ENCODE assay signal across 8 mouse cellular contexts in the genomic region with DNA sequence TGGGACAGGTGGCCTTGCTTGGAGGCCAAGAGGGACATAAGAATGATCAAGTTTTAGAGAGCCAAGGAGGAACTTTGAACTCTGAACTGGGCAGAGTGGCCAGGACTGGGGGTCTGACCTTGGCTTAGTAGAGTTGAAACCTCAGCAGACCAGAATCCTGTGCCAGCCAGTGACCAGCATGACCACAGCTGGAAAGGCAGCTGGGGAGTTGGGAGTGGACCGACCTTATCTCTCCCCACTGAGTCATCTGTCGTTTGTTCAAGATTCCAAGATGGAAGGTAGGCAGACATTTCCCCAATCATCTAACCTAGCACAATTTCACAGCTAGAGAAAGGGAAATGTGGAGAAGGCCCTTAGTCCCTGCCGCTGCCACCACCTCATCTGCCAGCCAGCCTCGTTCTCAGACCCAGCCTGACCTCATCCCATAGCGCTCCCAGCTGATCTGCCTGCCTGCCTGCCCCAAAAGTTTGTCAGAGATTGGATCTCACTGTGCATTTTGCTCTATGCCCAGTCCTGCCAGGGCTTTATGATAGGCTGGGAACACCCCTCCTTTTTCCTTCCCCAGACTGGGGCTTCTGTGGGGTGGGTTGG. TPM values are rescaled to one million over a fixed set of nuclear protein-coding genes. Genes with fewer than 3 reads are reported as not detected.
DNase-seq lines count a peak whose midpoint lies in the region; ATAC-seq and TF ChIP-seq lines count a peak whose summit lies in the region.

No protein-coding gene starts in this region.

- intact Hi-C loops in heart, postnatal 10 days (cut with DNase I) = no loop called here

- no peak for DNase-seq in heart, embryonic 10.5 days (ENCODE audit: low spot score)
- DNase-seq in heart, postnatal 10 days = no peak
- DNase-seq in CH12.LX (ENCODE audit: extremely low read depth) = no peak
- DNase-seq in right cerebral cortex, postnatal 25 days = no peak
- no peak for DNase-seq in kidney, postnatal 14 days

- H3K27me3 ChIP-seq in heart, embryonic 10.5 days (ENCODE audit: insufficient read depth, poor library complexity, severe bottlenecking) = peaks cover 52% of the 10 kb centered on the region
- peaks cover 10% of the 10 kb centered on the region for H3K27me3 ChIP-seq in CH12.LX (replicated peaks)
- H3K27me3 ChIP-seq in forebrain, embryonic 15.5 days = 0 out of 2 replicates have a peak, but pooled peaks cover 5% of the 10 kb centered on the region
- H3K27me3 ChIP-seq in liver, embryonic 16.5 days (ENCODE audit: control insufficient read depth, insufficient read depth, low read depth, low read length) = peaks cover 8% of the 10 kb centered on the region; the same call in 1 of the 2 replicates

- no peak for TF ChIP-seq RAD21 in CH12.LX (IDR thresholded peaks at IDR 0.05; ENCODE audit: low read depth, low read length)

- H3K79me2 ChIP-seq in CH12.LX (replicated peaks; ENCODE audit: control insufficient read depth, extremely low read depth, insufficient read depth, poor library complexity, severe bottlenecking) = no peaks in the 10 kb centered on the region

- H3K27ac ChIP-seq in heart, embryonic 10.5 days = peak overlapping the region; percentile 75
- no peak overlapping the region for H3K27ac ChIP-seq in CH12.LX (ENCODE audit: insufficient read depth, low read depth)
- peak overlapping the region; percentile 85 for H3K27ac ChIP-seq in forebrain, embryonic 15.5 days (replicated peaks)
- no peak overlapping the region for H3K27ac ChIP-seq in liver, embryonic 16.5 days (ENCODE audit: low read length)

- ATAC-seq in forebrain, embryonic 15.5 days (replicated peaks) = peak; percentile 19; the same call in 1 of the 2 replicates
- ATAC-seq in liver, embryonic 16.5 days (ENCODE audit: low read depth) = no peak
- no peak for ATAC-seq in inflammation-experienced regulatory T-cells, adult 6 months

- H3K36me3 ChIP-seq in heart, embryonic 10.5 days = no peaks in the 10 kb centered on the region
- H3K36me3 ChIP-seq in CH12.LX (replicated peaks in 1 of 2; ENCODE audit: control insufficient read depth in 1 of 2, insufficient read depth in 1 of 2, low read length in 1 of 2) = no peaks in the 10 kb centered on the region
- no peaks in the 10 kb centered on the region for H3K36me3 ChIP-seq in forebrain, embryonic 15.5 days
- H3K36me3 ChIP-seq in liver, embryonic 16.5 days (ENCODE audit: control insufficient read depth, insufficient read depth) = no peaks in the 10 kb centered on the region

- H3K9me3 ChIP-seq in heart, embryonic 10.5 days = no peaks in the 10 kb centered on the region
- no peaks in the 10 kb centered on the region for H3K9me3 ChIP-seq in CH12.LX (replicated peaks; ENCODE audit: low read length)
- no peaks in the 10 kb centered on the region for H3K9me3 ChIP-seq in forebrain, embryonic 15.5 days
- H3K9me3 ChIP-seq in liver, embryonic 16.5 days (replicated peaks; ENCODE audit: control insufficient read depth, low read length) = no peaks in the 10 kb centered on the region

- 29% methylated on average over 5 of the region's 5 CpGs for WGBS in heart, embryonic 10.5 days
- 46% methylated on average over 5 of the region's 5 CpGs for WGBS in forebrain, embryonic 15.5 days
- 40% methylated on average over 5 of the region's 5 CpGs for WGBS in liver, embryonic 16.5 days (ENCODE audit: insufficient replicate concordance)

- dilution Hi-C loops in CH12.LX (cut with MboI; ENCODE audit: extremely low pct_ligation_motif_present, extremely low pct_unique_long_range_greater_than_20kb, low sequenced_read_pairs) = no loop called here

- in situ Hi-C loops in CH12.LX (cut with MboI; ENCODE audit: low pct_ligation_motif_present, low pct_unique_long_range_greater_than_20kb, low sequenced_read_pairs) = loop anchor here (5.0 kb wide), 1 partner anchor 122 kb away; no protein-coding TSS in a partner anchor

- TF ChIP-seq CTCF in CH12.LX (conservative IDR thresholded peaks at IDR 0.05 in 1 of 2, IDR thresholded peaks at IDR 0.05 in 1 of 2; ENCODE audit: low read depth in 2 of 2, low read length in 2 of 2) = no peak

- peak overlapping the region; percentile 22 for H3K4me2 ChIP-seq in CH12.LX (ENCODE audit: insufficient read depth, low read depth, poor library complexity, severe bottlenecking)
- peak overlapping the region; percentile 38 for H3K4me2 ChIP-seq in forebrain, embryonic 15.5 days (replicated peaks)
- H3K4me2 ChIP-seq in liver, embryonic 16.5 days (ENCODE audit: low read depth, low read length) = peak overlapping the region; percentile 49

- TF ChIP-seq EP300 in CH12.LX (IDR thresholded peaks at IDR 0.05; ENCODE audit: low read length) = no peak

- H3K9ac ChIP-seq in CH12.LX (ENCODE audit: insufficient read depth, low read depth) = peak overlapping the region; percentile 34
- H3K9ac ChIP-seq in forebrain, embryonic 15.5 days (replicated peaks) = 0 out of 2 replicates have a peak overlapping the region, but pooled peaks have one; percentile 15
- no peak overlapping the region; the same call in 1 of the 2 replicates for H3K9ac ChIP-seq in liver, embryonic 16.5 days (ENCODE audit: low read depth, low read length)

- H3K4me3 ChIP-seq in heart, embryonic 10.5 days = peak overlapping the region; percentile 58
- H3K4me3 ChIP-seq in CH12.LX (replicated peaks in 1 of 3; ENCODE audit: low read depth in 2 of 3, low read length in 2 of 3, poor library complexity in 1 of 3) = peak overlapping the region; percentile 8 to 40 (median 31)
- peak overlapping the region; percentile 9; the same call in 1 of the 2 replicates for H3K4me3 ChIP-seq in forebrain, embryonic 15.5 days
- peak overlapping the region; percentile 33; the same call in 1 of the 2 replicates for H3K4me3 ChIP-seq in liver, embryonic 16.5 days (ENCODE audit: low read depth, low read length)

- peaks cover 49% of the 10 kb centered on the region for H3K4me1 ChIP-seq in heart, embryonic 10.5 days
- peaks cover 13 to 45% of the 10 kb centered on the region in 2 experiments for H3K4me1 ChIP-seq in CH12.LX (ENCODE audit: control insufficient read depth in 1 of 2, insufficient read depth in 2 of 2)
- peaks cover 43% of the 10 kb centered on the region for H3K4me1 ChIP-seq in forebrain, embryonic 15.5 days
- H3K4me1 ChIP-seq in liver, embryonic 16.5 days (ENCODE audit: control insufficient read depth, low read depth, low read length) = no peaks in the 10 kb centered on the region; the same call in 1 of the 2 replicates

- TF ChIP-seq POLR2A in CH12.LX (IDR thresholded peaks at IDR 0.05; ENCODE audit: low read depth, low read length) = no peak

TF ChIP-seq in CH12.LX, 34 proteins besides CTCF, POLR2A, EP300 and RAD21:
- TF ChIP-seq CHD1 (IDR thresholded peaks at IDR 0.05; ENCODE audit: low read depth, low read length) = no peak
- no peak for TF ChIP-seq ETS1 (conservative IDR thresholded peaks at IDR 0.05; ENCODE audit: low read depth, low read length)
- no peak for TF ChIP-seq USF1 (IDR thresholded peaks at IDR 0.05; ENCODE audit: low read depth, low read length)
- TF ChIP-seq GABPA (IDR thresholded peaks at IDR 0.05; ENCODE audit: insufficient replicate concordance, low read depth, low read length) = no peak
- no peak for TF ChIP-seq IRF4 (IDR thresholded peaks at IDR 0.05; ENCODE audit: low read depth, low read length)
- no peak for TF ChIP-seq MAZ (IDR thresholded peaks at IDR 0.05; ENCODE audit: low read depth, low read length)
- TF ChIP-seq MEF2A (IDR thresholded peaks at IDR 0.05; ENCODE audit: borderline replicate concordance, low read depth, low read length) = no peak
- no peak for TF ChIP-seq ZKSCAN1 (IDR thresholded peaks at IDR 0.05; ENCODE audit: borderline replicate concordance, low read depth, low read length)
- TF ChIP-seq HCFC1 (IDR thresholded peaks at IDR 0.05; ENCODE audit: low read depth, low read length) = no peak
- TF ChIP-seq BHLHE40 (IDR thresholded peaks at IDR 0.05; ENCODE audit: low read depth, low read length) = no peak
- TF ChIP-seq RCOR1 (conservative IDR thresholded peaks at IDR 0.05; ENCODE audit: low read depth, low read length) = no peak
- no peak for TF ChIP-seq JUN (IDR thresholded peaks at IDR 0.05; ENCODE audit: insufficient read depth, low read depth, low read length)
- no peak for TF ChIP-seq TBP (conservative IDR thresholded peaks at IDR 0.05; ENCODE audit: low read depth, low read length)
- no peak for TF ChIP-seq MAFK (IDR thresholded peaks at IDR 0.05; ENCODE audit: insufficient replicate concordance, low read length)
- no peak for TF ChIP-seq MAX (IDR thresholded peaks at IDR 0.05; ENCODE audit: low read length)
- TF ChIP-seq KAT2A (IDR thresholded peaks at IDR 0.05; ENCODE audit: insufficient replicate concordance, low read length) = no peak
- TF ChIP-seq MYC (IDR thresholded peaks at IDR 0.05; ENCODE audit: low read depth, low read length) = no peak
- TF ChIP-seq PAX5 (IDR thresholded peaks at IDR 0.05; ENCODE audit: low read length) = no peak

RNA-seq across cellular contexts. Expression of a gene that starts 53.1 kb away (rescaled TPM):
- 46.9 and 47.8 TPM in 2 replicates for polyA plus RNA-seq in heart, embryonic 10.5 days (2016; fragmentation: Nextera tagmentation; extraction: Ambion mirVana)
- total RNA-seq in heart, postnatal 10 days (2021) = 10 to 100 TPM; 22.6 to 24.9 TPM
- total RNA-seq in CH12.LX (2012; rRNA removed) (13.5 and 14.0 TPM in 2 replicates), CH12.LX (2014; rRNA removed) (11.0 and 11.8 TPM in 2 replicates)
- 20.7 and 21.2 TPM in 2 replicates for polyA plus RNA-seq in CH12.LX (2012; ENCODE audit: insufficient read length, low read depth)
- polyA plus RNA-seq in forebrain, embryonic 15.5 days (2015; fragmentation: Nextera tagmentation; extraction: Ambion mirVana) = 52.9 and 63.7 TPM in 2 replicates
- 50.3 and 51.9 TPM in 2 replicates for polyA plus RNA-seq in liver, embryonic 16.5 days (2015; fragmentation: Nextera tagmentation; extraction: Ambion mirVana)
- polyA plus RNA-seq in inflammation-experienced regulatory T-cells, adult 6 months (2017; shearing (Covaris generic)) = 10 to 100 TPM; 25.7 to 36.4 (median 32.8) TPM

Comparison
In these comparisons a context has a peak if more than half of its experiments do, and no peak if none do; other contexts are left out.
1. H3K27ac ChIP-seq: peak in heart, embryonic 10.5 days (single experiment) and forebrain, embryonic 15.5 days (single experiment); none in CH12.LX (single experiment) and liver, embryonic 16.5 days (single experiment).
2. Peak in every context shown above with its lines, with median percentiles within 50 percentile points of each other: H3K4me3 ChIP-seq and H3K4me2 ChIP-seq.